Mouse (Mus musculus) limb, embryonic 14.5 days (tissue): Measurements from ENCODE around the gene Eef1akmt1. TPM values are rescaled to one million over a fixed set of nuclear protein-coding genes. Genes with fewer than 3 reads are reported as not detected.

ENCODE experiments used
- ATAC-seq: fragments of 200-750 bp; cut with Nextera tagmentation; 2 replicates; pipeline ENCODE4 v1.8.0; 2017; ENCODE audit warnings: low read depth, moderate number of reproducible peaks, moderate TSS enrichment; ENCODE audit not compliant: low FRiP score
- DNase-seq: peaks from one replicate; pipeline ENCODE4 v3.0.0-alpha.2; 2015; ENCODE audit warnings: low spot score
- H3K27ac ChIP-seq: fragments of 300-500 bp; sonication (generic); replicated peaks from 2 replicates; pipeline ENCODE4 v1.5.1; 2014; ENCODE audit warnings: low read depth, mild to moderate bottlenecking, low read length, moderate library complexity, mixed read lengths
- H3K27me3 ChIP-seq: fragments of 300-500 bp; sonication (generic); 2 replicates; pipeline ENCODE4 v1.6.1; 2014; ENCODE audit warnings: low read length, mixed read lengths; ENCODE audit not compliant: control insufficient read depth, insufficient read depth
- H3K36me3 ChIP-seq: fragments of 300-500 bp; sonication (generic); 2 replicates; pipeline ENCODE4 v1.6.1; 2014; ENCODE audit warnings: mild to moderate bottlenecking, low read length, moderate library complexity, mixed read lengths; ENCODE audit not compliant: control insufficient read depth, insufficient read depth
- H3K4me1 ChIP-seq: fragments of 300-500 bp; sonication (generic); 2 replicates; pipeline ENCODE4 v1.6.1; 2014; ENCODE audit warnings: antibody characterized with exemption, low read length, mixed read lengths; ENCODE audit not compliant: control insufficient read depth, insufficient read depth
- H3K4me2 ChIP-seq: fragments of 300-500 bp; sonication (generic); replicated peaks from 2 replicates; pipeline ENCODE4 v1.6.1; 2014; ENCODE audit warnings: low read depth, mild to moderate bottlenecking, low read length, moderate library complexity; ENCODE audit not compliant: severe bottlenecking
- H3K4me3 ChIP-seq: fragments of 300-500 bp; sonication (generic); replicated peaks from 2 replicates; pipeline ENCODE4 v1.5.1; 2014; ENCODE audit warnings: low read length
- H3K9ac ChIP-seq: fragments of 300-500 bp; sonication (generic); 2 replicates; pipeline ENCODE4 v1.6.1; 2014; ENCODE audit warnings: mild to moderate bottlenecking, low read depth, low read length, moderate library complexity; ENCODE audit not compliant: severe bottlenecking
- H3K9me3 ChIP-seq: fragments of 300-500 bp; sonication (generic); 2 replicates; pipeline ENCODE4 v1.6.1; 2016; ENCODE audit warnings: low read length; ENCODE audit not compliant: control insufficient read depth
- POLR2A ChIP-seq: fragments of 200-500 bp; IDR thresholded peaks from 2 replicates; pipeline ENCODE4 v1.8.0; 2012; ENCODE audit warnings: inconsistent platforms, mild to moderate bottlenecking, moderate library complexity, borderline replicate concordance; ENCODE audit not compliant: insufficient read depth, insufficient read length; ENCODE audit errors: extremely low read depth
- WGBS: fragments of 180-500 bp; shearing (Covaris S2); extraction: QIAGEN DNeasy Blood & Tissue Kit; methylation state at CpG from one replicate; pipeline ENCODE4 v1.1.7; 2014; 5-methylcytosine and 5-hydroxymethylcytosine counted together
- polyA plus RNA-seq, 2 experiments: library from polyadenylated mRNA; depleted of rRNA in 1 of 2; stranded (reverse) in 1 of 2; unstranded in 1 of 2; fragments of >200 nt; fragmentation: Nextera tagmentation in 1 of 2; extraction: Ambion mirVana in 1 of 2; gene quantifications; 2 replicates each; pipeline versions ENCODE4 v1.2.1 to v1.2.3; 2012 to 2014

Gene Eef1akmt1
- polyA plus RNA-seq, 2 experiments = 44.0 to 112 TPM

- Histone ChIP-seq H3K4me3 (no peak overlapping the region), H3K27me3 (no peaks in the 10 kb centered on the region), H3K4me1 (peaks cover 15% of the 10 kb centered on the region), H3K27ac (peak overlapping the region; percentile 40), H3K36me3 (peaks cover 20% of the 10 kb centered on the region), H3K4me2 (0 out of 2 replicates have a peak overlapping the region, but pooled peaks have one; percentile 6), H3K9me3 (no peaks in the 10 kb centered on the region), H3K9ac (no peak overlapping the region)
- peak; percentile 84 for DNase-seq
- TF ChIP-seq POLR2A = no peak
- 3% methylated on average over 13 of the region's 13 CpGs for WGBS
- ATAC-seq = peak; percentile 90
Observed at GRCm38 (mm10) chr14:57546557-57547021, 24.8 kb downstream of the Eef1akmt1 start.

GRCm38 (mm10) chr14:57546131-57546530 is 25.3 kb downstream of the Eef1akmt1 start:
- H3K4me1 ChIP-seq = peaks cover 15% of the 10 kb centered on the region
- 66% methylated on average over 8 of the region's 8 CpGs for WGBS
- ATAC-seq (no peak), DNase-seq (no peak)
- peaks cover 20% of the 10 kb centered on the region for H3K36me3 ChIP-seq
- no peaks in the 10 kb centered on the region for H3K9me3 ChIP-seq
- no peak overlapping the region for H3K4me3 ChIP-seq
- no peaks in the 10 kb centered on the region for H3K27me3 ChIP-seq
- H3K27ac ChIP-seq = peak overlapping the region; percentile 40
- no peak overlapping the region for H3K9ac ChIP-seq
- H3K4me2 ChIP-seq = no peak overlapping the region
- no peak for TF ChIP-seq POLR2A

- no peak for ATAC-seq
- Histone ChIP-seq H3K9ac (no peak overlapping the region), H3K27me3 (no peaks in the 10 kb centered on the region), H3K36me3 (peaks cover 20% of the 10 kb centered on the region), H3K27ac (no peak overlapping the region), H3K4me2 (no peak overlapping the region), H3K9me3 (no peaks in the 10 kb centered on the region), H3K4me1 (peaks cover 15% of the 10 kb centered on the region), H3K4me3 (no peak overlapping the region)
- 84% methylated on average over 17 of the region's 17 CpGs for WGBS
- no peak for DNase-seq
- no peak for TF ChIP-seq POLR2A
Observed at GRCm38 (mm10) chr14:57545526-57545925, 25.9 kb downstream of the Eef1akmt1 start.

GRCm38 (mm10) chr14:57543420-57544039 is 27.9 kb downstream of the Eef1akmt1 start:
- DNase-seq (no peak), ATAC-seq (no peak)
- Histone ChIP-seq H3K4me2 (no peak overlapping the region), H3K9me3 (no peaks in the 10 kb centered on the region), H3K9ac (no peak overlapping the region), H3K4me1 (peaks cover 15% of the 10 kb centered on the region), H3K27me3 (no peaks in the 10 kb centered on the region), H3K4me3 (no peak overlapping the region), H3K36me3 (peaks cover 7% of the 10 kb centered on the region; the same call in 1 of the 2 replicates), H3K27ac (no peak overlapping the region)
- WGBS = 93% methylated on average over 13 of the region's 13 CpGs
- no peak for TF ChIP-seq POLR2A

GRCm38 (mm10) chr14:57542231-57542630 is 29.2 kb downstream of the Eef1akmt1 start:
- 69% methylated on average over 32 of the region's 34 CpGs for WGBS
- TF ChIP-seq POLR2A = no peak
- DNase-seq (no peak), ATAC-seq (no peak)
- no peak overlapping the region for H3K4me3 ChIP-seq
- H3K4me2 ChIP-seq = no peak overlapping the region
- no peak overlapping the region for H3K27ac ChIP-seq
- peaks cover 3% of the 10 kb centered on the region; the same call in 1 of the 2 replicates for H3K36me3 ChIP-seq
- no peaks in the 10 kb centered on the region for H3K9me3 ChIP-seq
- peaks cover 15% of the 10 kb centered on the region for H3K4me1 ChIP-seq
- no peaks in the 10 kb centered on the region for H3K27me3 ChIP-seq
- no peak overlapping the region for H3K9ac ChIP-seq
